Mouse (Mus musculus) frontal cortex, postnatal 14 days (tissue): ENCODE results near the gene Dgkq.

Experiments
- DNase-seq, 2 experiments: peaks; one replicate each; pipeline ENCODE4 v3.0.0; 2022; ENCODE audit warnings: low spot score in 2 of 2

Dgkq gene

GRCm38 (mm10) chr5:108602537-108602936 lies 66.9 kb downstream of the Dgkq start:
- DNase-seq, result no peak

GRCm38 (mm10) chr5:108599923-108600322 lies 69.5 kb downstream of the Dgkq start:
- DNase-seq, result no peak
